Mouse (Mus musculus): ENCODE results near the gene Ksr2. TPM values are rescaled to one million over a fixed set of nuclear protein-coding genes. Genes with fewer than 3 reads are reported as not detected.

Ksr2 gene
- total and polyA plus RNA-seq, 3 experiments: 0.36 to 1.3 (median 1.2) TPM

DNA sequence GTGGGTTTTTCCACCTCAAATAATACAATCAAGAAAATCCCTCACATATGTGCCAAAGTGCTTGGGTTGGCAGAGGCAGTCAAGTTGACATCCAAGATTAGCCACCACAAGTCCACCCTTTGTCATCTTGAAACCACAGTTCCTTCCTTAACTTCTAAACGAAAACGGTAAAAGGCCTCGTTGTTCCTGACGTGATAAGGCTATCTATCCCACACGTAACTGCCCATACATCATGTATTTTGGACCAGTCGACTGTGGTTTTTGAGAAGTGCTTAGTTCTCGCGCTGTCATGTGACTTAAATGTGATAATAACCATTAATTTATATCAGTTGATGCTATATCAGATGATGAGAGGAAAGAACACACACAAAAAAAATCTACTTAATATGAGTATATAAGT, 55.8 kb downstream of the Ksr2 start:
- Histone ChIP-seq H3K27ac (ENCODE audit: insufficient read depth, low read depth) (no peak overlapping the region), H3K4me3 (replicated peaks in 1 of 3; ENCODE audit: low read depth in 2 of 3, low read length in 2 of 3, poor library complexity in 1 of 3) (no peak overlapping the region), H3K9ac (ENCODE audit: insufficient read depth, low read depth) (peak overlapping the region; percentile 34; the same call in 1 of the 2 replicates), H3K9me3 (replicated peaks; ENCODE audit: low read length) (peaks cover 10% of the 10 kb centered on the region), H3K79me2 (replicated peaks; ENCODE audit: control insufficient read depth, extremely low read depth, insufficient read depth, poor library complexity, severe bottlenecking) (no peaks in the 10 kb centered on the region), H3K27me3 (replicated peaks) (no peaks in the 10 kb centered on the region), H3K4me2 (ENCODE audit: insufficient read depth, low read depth, poor library complexity, severe bottlenecking) (peak overlapping the region; percentile 65), H3K4me1 (ENCODE audit: control insufficient read depth in 1 of 2, insufficient read depth in 2 of 2) (peaks cover 20 to 22% of the 10 kb centered on the region in 2 experiments), H3K36me3 (replicated peaks in 1 of 2; ENCODE audit: control insufficient read depth in 1 of 2, insufficient read depth in 1 of 2, low read length in 1 of 2) (peaks cover 0 to 2% of the 10 kb centered on the region in 2 experiments)
- TF ChIP-seq ZC3H11A (IDR thresholded peaks at IDR 0.05; ENCODE audit: low read depth, low read length): no peak
- no peak for TF ChIP-seq JUN (IDR thresholded peaks at IDR 0.05; ENCODE audit: insufficient read depth, low read depth, low read length)
- peak; percentile 48; the same call in 1 of the 2 replicates for TF ChIP-seq IRF4 (IDR thresholded peaks at IDR 0.05; ENCODE audit: low read depth, low read length)
- in situ Hi-C loops (cut with MboI; ENCODE audit: low pct_ligation_motif_present, low pct_unique_long_range_greater_than_20kb, low sequenced_read_pairs): no loop called here
- dilution Hi-C loops (cut with MboI; ENCODE audit: extremely low pct_ligation_motif_present, extremely low pct_unique_long_range_greater_than_20kb, low sequenced_read_pairs): no loop called here
- no peak for DNase-seq (ENCODE audit: extremely low read depth)

DNA sequence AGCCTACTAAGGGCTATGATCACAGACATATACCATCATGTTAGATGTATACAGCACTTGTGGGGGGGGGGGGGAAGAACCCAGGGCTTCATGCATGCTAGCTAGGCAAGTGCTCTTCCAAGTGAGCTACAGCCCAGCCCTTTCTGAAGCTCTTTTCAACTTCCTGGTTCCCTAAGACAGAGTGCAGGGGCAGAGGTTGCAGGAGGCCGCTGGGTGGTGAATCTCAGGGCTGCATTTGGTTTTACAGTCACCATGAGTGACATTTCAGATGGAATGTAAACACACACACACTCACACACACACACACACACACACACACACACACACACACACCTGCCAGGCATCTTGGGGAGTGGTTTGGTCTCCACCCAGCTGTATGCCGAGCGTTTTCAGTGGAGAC, 67.4 kb downstream of the Ksr2 start:
- dilution Hi-C loops (cut with MboI; ENCODE audit: extremely low pct_ligation_motif_present, extremely low pct_unique_long_range_greater_than_20kb, low sequenced_read_pairs): no loop called here
- Histone ChIP-seq H3K4me2 (ENCODE audit: insufficient read depth, low read depth, poor library complexity, severe bottlenecking) (peak overlapping the region; percentile 39), H3K36me3 (replicated peaks in 1 of 2; ENCODE audit: control insufficient read depth in 1 of 2, insufficient read depth in 1 of 2, low read length in 1 of 2) (no peaks in the 10 kb centered on the region), H3K9ac (ENCODE audit: insufficient read depth, low read depth) (peak overlapping the region; percentile 15), H3K79me2 (replicated peaks; ENCODE audit: control insufficient read depth, extremely low read depth, insufficient read depth, poor library complexity, severe bottlenecking) (no peaks in the 10 kb centered on the region), H3K27ac (ENCODE audit: insufficient read depth, low read depth) (peak overlapping the region; percentile 98), H3K4me1 (ENCODE audit: control insufficient read depth in 1 of 2, insufficient read depth in 2 of 2) (peaks cover 31 to 80% of the 10 kb centered on the region in 2 experiments), H3K4me3 (replicated peaks in 1 of 3; ENCODE audit: low read depth in 2 of 3, low read length in 2 of 3, poor library complexity in 1 of 3) (peak overlapping the region in 2 of 3 experiments; percentile 3 to 24), H3K27me3 (replicated peaks) (no peaks in the 10 kb centered on the region), H3K9me3 (replicated peaks; ENCODE audit: low read length) (no peaks in the 10 kb centered on the region)
- in situ Hi-C loops (cut with MboI; ENCODE audit: low pct_ligation_motif_present, low pct_unique_long_range_greater_than_20kb, low sequenced_read_pairs): loop anchor here (10.0 kb wide), 1 partner anchor 96 kb away; the partner anchor contains the start of gene Rfc5
- peak; percentile 79 for DNase-seq (ENCODE audit: extremely low read depth)
- TF ChIP-seq EP300 (IDR thresholded peaks at IDR 0.05; ENCODE audit: low read length) (no peak), MAZ (IDR thresholded peaks at IDR 0.05; ENCODE audit: low read depth, low read length) (no peak), SMC3 (IDR thresholded peaks at IDR 0.05; ENCODE audit: low read depth, low read length) (peak; percentile 13; the same call in 1 of the 2 replicates), CTCF (conservative IDR thresholded peaks at IDR 0.05 in 1 of 2, IDR thresholded peaks at IDR 0.05 in 1 of 2; ENCODE audit: low read depth in 2 of 2, low read length in 2 of 2) (0 out of 4 replicates have a peak, but pooled peaks of 1 of the 2 experiments have one; percentile 4), ETS1 (conservative IDR thresholded peaks at IDR 0.05; ENCODE audit: low read depth, low read length) (no peak), ELF1 (IDR thresholded peaks at IDR 0.05; ENCODE audit: low read depth, low read length) (peak; percentile 77), RCOR1 (conservative IDR thresholded peaks at IDR 0.05; ENCODE audit: low read depth, low read length) (no peak), USF1 (IDR thresholded peaks at IDR 0.05; ENCODE audit: low read depth, low read length) (no peak), MAX (IDR thresholded peaks at IDR 0.05; ENCODE audit: low read length) (no peak), MAFK (IDR thresholded peaks at IDR 0.05; ENCODE audit: insufficient replicate concordance, low read length) (no peak)

DNA sequence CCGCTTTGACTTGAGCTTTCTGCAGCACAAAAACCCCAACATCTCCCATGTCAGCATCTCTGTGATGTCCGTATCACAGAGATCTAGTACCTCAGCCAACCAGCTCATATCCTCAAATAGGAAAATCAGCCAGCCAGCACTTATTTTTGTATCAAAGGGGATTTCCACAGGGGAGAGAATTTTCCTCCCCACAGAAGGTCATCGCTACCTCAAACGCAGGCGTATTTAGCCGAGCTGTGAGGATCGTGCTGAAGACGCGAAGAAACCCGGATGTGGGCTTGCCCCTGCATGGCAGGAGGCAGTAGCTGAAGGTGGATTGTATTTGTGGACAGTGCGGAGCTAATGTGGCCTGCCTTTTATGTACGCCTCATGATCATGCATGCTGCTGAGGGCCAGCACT, 67.8 kb downstream of the Ksr2 start:
- Histone ChIP-seq H3K4me2 (ENCODE audit: insufficient read depth, low read depth, poor library complexity, severe bottlenecking) (peak overlapping the region; percentile 45), H3K27me3 (replicated peaks) (no peaks in the 10 kb centered on the region), H3K4me3 (replicated peaks in 1 of 3; ENCODE audit: low read depth in 2 of 3, low read length in 2 of 3, poor library complexity in 1 of 3) (peak overlapping the region in 2 of 3 experiments; percentile 3 to 32), H3K9me3 (replicated peaks; ENCODE audit: low read length) (no peaks in the 10 kb centered on the region), H3K36me3 (replicated peaks in 1 of 2; ENCODE audit: control insufficient read depth in 1 of 2, insufficient read depth in 1 of 2, low read length in 1 of 2) (no peaks in the 10 kb centered on the region), H3K4me1 (ENCODE audit: control insufficient read depth in 1 of 2, insufficient read depth in 2 of 2) (peaks cover 33 to 85% of the 10 kb centered on the region in 2 experiments), H3K79me2 (replicated peaks; ENCODE audit: control insufficient read depth, extremely low read depth, insufficient read depth, poor library complexity, severe bottlenecking) (no peaks in the 10 kb centered on the region), H3K27ac (ENCODE audit: insufficient read depth, low read depth) (peak overlapping the region; percentile 98), H3K9ac (ENCODE audit: insufficient read depth, low read depth) (peak overlapping the region; percentile 34; the same call in 1 of the 2 replicates)
- dilution Hi-C loops (cut with MboI; ENCODE audit: extremely low pct_ligation_motif_present, extremely low pct_unique_long_range_greater_than_20kb, low sequenced_read_pairs) (no loop called here), in situ Hi-C loops (cut with MboI; ENCODE audit: low pct_ligation_motif_present, low pct_unique_long_range_greater_than_20kb, low sequenced_read_pairs) (loop anchor here (10.0 kb wide), 1 partner anchor 97 kb away; the partner anchor contains the start of gene Rfc5)
- DNase-seq (ENCODE audit: extremely low read depth): peak; percentile 95
- TF ChIP-seq GABPA (IDR thresholded peaks at IDR 0.05; ENCODE audit: insufficient replicate concordance, low read depth, low read length) (no peak), ZKSCAN1 (IDR thresholded peaks at IDR 0.05; ENCODE audit: borderline replicate concordance, low read depth, low read length) (no peak), UBTF (IDR thresholded peaks at IDR 0.05; ENCODE audit: low read depth, low read length) (no peak), USF2 (conservative IDR thresholded peaks at IDR 0.05; ENCODE audit: low read depth, low read length) (no peak; the same call in 1 of the 2 replicates), CHD2 (IDR thresholded peaks at IDR 0.05; ENCODE audit: low read length) (peak; percentile 60), ETS1 (conservative IDR thresholded peaks at IDR 0.05; ENCODE audit: low read depth, low read length) (peak; percentile 85), ZMIZ1 (IDR thresholded peaks at IDR 0.05; ENCODE audit: low read depth, low read length) (no peak; the same call in 1 of the 2 replicates), JUND (conservative IDR thresholded peaks at IDR 0.05; ENCODE audit: low read depth, low read length) (peak; percentile 34; the same call in 1 of the 2 replicates), CTCF (conservative IDR thresholded peaks at IDR 0.05 in 1 of 2, IDR thresholded peaks at IDR 0.05 in 1 of 2; ENCODE audit: low read depth in 2 of 2, low read length in 2 of 2) (no peak), NRF1 (IDR thresholded peaks at IDR 0.05; ENCODE audit: low read depth, low read length) (peak; percentile 73), MAZ (IDR thresholded peaks at IDR 0.05; ENCODE audit: low read depth, low read length) (no peak), SMC3 (IDR thresholded peaks at IDR 0.05; ENCODE audit: low read depth, low read length) (no peak), MAX (IDR thresholded peaks at IDR 0.05; ENCODE audit: low read length) (peak; percentile 96), ZC3H11A (IDR thresholded peaks at IDR 0.05; ENCODE audit: low read depth, low read length) (no peak), NELFE (IDR thresholded peaks at IDR 0.05; ENCODE audit: low read depth, low read length) (peak; percentile 66), USF1 (IDR thresholded peaks at IDR 0.05; ENCODE audit: low read depth, low read length) (no peak), ELF1 (IDR thresholded peaks at IDR 0.05; ENCODE audit: low read depth, low read length) (peak; percentile 89), ZNF384 (IDR thresholded peaks at IDR 0.05; ENCODE audit: low read depth, low read length) (peak; percentile 42)
